Mouse (Mus musculus) T-helper 17 cell (primary cell): ENCODE results near the gene Ranbp9.

ENCODE experiments used
- in situ Hi-C, 2 experiments: fragments of 300-600 bp; cut with MboI, MseI; formaldehyde crosslinking; loops; 1 replicate in 1 of 2; 2 replicates in 1 of 2; pipeline ENCODE4 v1.15.1; 2025; ENCODE audit warnings: high pct_unique_total_duplicates in 2 of 2

The Ranbp9 gene

DNA sequence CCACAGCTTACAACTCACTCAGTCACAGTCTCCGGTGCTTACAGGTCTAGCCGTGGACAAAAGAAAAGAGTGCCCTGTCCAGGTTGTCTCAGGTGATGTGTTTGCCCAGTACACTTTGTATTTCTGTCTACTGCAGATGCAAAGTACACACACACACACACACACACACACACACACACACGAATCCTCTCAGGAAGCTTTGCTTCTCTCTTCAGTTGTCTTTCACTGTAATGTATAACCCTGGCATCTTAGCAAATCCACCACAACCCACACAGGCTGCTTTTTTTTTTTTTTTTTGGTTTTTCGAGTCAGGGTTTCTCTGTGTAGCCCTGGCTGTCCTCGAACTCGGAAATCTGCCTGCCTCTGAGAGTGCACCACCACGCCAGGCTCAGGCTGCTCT is 26.7 kb downstream of the Ranbp9 start:
- in situ Hi-C loops: no loop called here

DNA sequence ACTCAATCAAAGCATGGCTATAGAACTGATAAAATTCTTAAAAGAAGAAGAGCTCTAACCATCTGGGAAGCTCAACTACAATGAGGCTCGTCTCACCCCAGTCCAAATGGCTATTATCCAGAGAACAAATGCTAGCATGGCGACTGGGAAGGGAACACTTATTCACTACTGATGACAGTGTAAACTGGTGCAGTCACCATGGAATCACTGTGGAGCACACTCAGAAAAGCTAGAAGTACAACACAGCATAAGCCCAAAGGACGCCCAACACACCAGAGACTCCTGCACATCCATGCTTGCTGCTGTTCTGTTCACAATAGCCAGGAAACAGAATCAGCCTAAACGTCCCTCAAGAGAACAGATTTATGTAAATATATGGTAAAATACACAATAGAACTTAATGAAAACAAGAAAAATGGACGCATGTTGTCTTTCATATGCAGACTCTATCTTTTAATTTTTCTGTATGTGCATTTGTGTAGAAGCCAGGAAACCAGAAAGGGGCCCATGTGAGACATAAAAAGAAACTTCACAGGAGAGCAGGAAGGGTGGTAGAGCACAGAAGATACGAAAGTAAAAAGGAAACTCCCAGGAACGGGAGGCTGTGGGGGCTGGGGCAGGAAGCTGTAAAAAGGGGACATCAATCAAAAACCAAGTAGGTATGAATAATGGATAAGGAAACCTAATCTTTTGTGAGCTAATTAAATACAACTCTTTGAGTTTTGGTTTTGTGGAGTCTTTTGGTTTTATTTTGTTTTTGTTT is 28.1 kb downstream of the Ranbp9 start:
- in situ Hi-C loops: no loop called here

DNA sequence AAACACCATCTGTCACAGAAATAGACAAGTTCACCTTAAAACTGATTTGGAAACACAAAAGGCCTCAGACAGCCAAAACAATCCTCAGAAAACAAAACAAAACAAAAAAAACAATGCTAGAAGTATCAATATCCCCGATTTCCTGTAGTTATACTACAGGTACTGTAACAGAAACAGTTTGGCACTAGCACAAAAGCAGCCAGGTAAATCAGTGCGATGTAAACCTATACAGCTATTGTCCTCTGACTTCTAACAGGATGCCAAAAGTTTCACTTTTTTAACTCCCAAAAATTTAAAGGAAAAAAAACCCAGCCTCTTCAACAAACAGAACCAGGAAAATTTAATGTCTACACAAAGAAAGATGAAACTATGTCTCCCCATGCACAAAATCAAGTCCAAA is 28.9 kb downstream of the Ranbp9 start:
- in situ Hi-C loops: no loop called here

DNA sequence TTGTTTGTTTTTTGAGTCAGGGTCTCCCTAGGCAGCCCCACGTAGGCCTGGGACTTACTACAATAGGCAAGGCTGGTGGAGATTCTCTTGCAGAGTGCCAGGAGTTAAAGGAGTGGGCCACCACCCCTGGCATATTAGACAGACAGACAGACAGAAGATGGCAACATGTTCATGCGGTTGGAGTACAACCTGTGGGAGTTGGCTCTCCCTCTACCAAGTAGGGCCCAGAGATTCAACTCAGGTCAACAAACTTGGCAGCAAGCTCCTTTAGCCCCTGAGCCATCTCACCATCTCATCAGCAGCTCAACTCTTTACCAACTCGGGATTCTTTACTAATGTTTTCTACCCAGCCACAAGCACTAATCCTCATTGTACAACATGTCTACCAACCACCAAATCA is 30.4 kb downstream of the Ranbp9 start:
- in situ Hi-C loops: no loop called here

DNA sequence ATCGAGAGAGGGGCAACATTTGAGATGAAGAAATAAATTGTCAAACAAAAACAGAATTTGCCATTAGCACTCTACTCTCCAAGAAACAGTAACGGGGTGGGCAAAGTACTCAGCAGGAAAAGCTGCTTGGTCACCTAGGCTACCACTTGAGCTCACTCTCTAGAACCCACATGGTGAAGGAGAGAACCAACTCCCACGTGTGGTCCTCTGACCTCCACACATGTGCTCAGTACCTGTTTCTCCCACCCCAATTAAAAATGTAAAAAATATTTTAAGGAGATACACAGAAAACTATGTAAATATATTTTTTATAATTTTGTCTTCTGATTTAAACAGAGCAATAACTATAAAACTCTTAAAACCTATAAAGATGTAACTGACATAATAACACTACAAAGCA is 33.4 kb downstream of the Ranbp9 start:
- in situ Hi-C loops: loop anchor here in 1 of 2 experiments (5.0 kb wide), 2 partner anchors 35 to 1100 kb away; partner anchors contain the start of gene Ranbp9

DNA sequence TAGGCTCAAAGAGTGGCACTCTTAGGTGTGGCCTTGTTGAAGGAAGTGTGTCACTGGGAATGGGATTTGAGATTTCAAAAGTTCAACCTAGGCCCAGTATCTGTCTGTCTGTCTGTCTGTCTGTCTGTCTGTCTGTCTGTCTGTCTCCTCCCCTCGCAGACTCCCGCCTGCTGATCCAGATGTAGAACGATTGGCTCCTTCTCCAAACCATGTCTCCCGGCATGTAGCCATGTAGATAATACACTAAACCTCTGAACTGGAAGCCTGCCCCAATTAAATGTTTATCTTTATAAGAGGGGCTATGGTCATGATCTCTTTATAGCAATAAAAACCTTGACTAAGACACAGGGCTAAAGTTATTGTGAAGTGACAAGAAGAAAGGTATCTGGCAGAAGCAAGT is 35.3 kb downstream of the Ranbp9 start:
- in situ Hi-C loops: loop anchor here in 1 of 2 experiments (5.0 kb wide), 2 partner anchors 37 to 1102 kb away; partner anchors contain the start of gene Ranbp9

DNA sequence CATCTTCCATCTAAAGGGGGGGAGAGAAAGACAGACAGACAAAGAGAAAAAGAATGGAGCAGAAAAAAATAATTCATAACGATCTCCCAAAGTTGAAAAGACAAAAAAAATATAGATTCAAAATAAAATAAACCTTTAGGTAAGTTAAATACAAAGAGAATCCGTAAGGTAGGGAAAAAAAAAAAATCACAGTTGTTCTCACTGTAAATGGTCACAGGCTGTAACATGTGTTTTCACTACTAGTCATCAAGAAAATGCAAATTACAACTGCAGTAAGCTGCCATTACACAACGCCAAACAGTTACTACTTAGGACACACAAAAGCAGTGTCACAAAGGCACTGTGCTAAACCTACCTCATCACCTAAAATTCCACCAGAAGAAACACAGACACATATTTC is 36.4 kb downstream of the Ranbp9 start:
- in situ Hi-C loops: loop anchor here in 1 of 2 experiments (5.0 kb wide), 2 partner anchors 38 to 1103 kb away; partner anchors contain the start of gene Ranbp9

DNA sequence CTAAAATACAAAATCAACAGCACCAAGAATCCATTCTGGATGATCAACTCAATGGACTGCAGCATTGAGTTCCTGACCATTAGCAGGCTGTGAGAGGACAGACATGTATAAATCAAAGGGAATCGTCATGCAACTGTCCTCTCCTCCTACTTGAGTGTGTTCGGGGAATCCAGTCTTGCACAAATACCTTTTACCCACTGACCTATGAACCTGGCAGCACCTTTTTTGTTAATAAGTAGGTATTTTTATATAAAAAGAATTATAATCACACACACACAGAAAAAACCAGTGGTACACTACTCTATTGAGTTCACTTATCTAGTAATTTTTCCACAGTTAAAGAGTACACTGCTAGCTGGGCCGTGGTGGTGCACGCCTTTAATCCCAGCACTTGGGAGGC is 37.4 kb downstream of the Ranbp9 start:
- in situ Hi-C loops: no loop called here

DNA sequence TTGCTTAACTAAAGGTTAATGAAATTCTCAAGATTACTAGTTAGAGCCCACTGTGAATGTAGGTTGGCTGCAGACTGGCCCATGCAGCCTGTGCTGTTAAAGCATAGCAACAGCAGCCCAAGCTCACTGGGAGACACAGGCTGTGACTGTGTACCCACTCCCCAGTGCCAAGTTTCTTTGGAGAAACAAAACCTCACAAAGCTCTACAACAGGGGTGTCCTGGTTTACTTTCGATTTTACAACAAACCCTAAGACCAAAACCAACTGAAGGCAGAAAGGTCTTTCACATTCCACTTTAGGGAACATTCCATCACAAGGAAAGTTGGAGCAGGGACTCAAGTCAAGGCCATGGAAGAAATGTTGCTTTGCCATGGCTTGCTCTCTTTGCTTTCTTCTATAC is 38.5 kb downstream of the Ranbp9 start:
- in situ Hi-C loops: no loop called here

DNA sequence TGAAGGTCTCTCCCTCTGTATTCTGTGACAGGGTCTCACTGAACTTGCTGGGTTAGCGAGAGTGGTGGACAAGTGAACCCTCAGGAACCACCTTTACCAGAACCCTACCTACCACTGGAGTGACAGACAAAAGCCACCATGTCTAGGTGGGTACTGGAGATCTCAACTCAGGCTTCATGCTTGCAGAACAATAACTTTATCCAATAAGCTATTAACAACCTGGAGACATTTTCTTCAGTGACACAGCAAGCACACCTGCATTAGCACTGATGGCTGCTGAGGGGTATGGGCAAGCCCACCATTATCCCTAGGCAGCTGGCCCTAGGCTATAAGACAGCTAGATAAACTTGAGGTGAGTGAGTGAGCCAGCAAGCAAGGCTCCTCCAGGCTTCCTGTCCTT is 40.7 kb downstream of the Ranbp9 start:
- in situ Hi-C loops: no loop called here

DNA sequence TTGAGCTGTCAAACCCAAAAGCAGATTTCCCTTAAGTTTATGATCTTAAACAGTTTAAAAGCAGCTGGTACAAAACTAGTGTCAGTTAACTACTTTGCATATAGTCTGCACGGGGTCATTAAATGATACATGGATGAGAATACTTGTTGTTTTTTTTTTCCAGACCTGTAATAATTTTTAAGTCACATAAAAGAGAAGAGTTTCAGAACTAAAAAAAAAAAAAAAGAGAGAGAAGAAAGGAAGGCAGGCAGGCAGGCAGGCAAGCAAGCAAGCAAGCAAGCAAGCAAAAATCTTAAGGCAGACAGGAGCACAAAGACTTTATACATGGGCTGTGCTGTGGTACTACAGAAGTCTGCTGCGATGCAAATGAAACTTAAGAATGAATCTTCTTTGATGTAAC is 47.7 kb downstream of the Ranbp9 start:
- in situ Hi-C loops: no loop called here

DNA sequence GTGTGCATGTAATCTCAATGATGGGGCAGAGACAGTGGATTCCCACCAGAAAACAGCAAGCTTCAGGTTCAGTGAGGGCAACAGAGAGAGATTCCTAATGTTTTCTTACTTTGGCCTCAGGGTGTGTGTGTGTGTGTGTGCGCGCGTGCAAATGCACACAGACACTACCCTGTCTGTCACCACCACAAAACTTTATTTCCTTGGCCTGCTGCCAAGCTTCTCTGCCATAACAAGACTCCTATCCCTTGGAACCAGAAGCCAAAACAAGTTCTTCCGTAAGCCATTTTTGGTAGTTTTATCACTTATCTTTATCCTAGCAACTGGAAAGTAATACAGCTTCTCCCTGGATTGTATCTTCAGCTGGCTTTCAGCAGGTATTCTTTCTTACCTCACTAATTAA is 52.6 kb downstream of the Ranbp9 start:
- in situ Hi-C loops: no loop called here

DNA sequence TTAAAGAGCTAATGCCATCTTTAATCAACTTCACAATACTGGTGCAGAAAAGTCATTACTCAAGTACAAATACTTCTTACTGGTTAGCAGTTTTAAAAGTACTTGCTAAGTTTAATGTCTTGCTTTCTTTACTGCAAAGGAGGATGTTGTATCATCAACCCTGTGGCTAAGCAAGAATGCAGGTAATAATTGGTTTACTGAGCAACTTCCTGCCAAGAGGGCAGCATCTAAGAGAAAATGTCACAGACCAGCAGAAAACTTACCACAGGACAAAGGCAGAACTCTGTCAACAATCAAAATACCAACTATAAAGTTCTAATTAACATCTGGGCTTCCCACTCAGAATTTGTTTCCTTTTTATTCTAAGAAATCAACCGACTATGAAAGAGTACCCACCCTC is 65.8 kb downstream of the Ranbp9 start:
- in situ Hi-C loops: no loop called here

DNA sequence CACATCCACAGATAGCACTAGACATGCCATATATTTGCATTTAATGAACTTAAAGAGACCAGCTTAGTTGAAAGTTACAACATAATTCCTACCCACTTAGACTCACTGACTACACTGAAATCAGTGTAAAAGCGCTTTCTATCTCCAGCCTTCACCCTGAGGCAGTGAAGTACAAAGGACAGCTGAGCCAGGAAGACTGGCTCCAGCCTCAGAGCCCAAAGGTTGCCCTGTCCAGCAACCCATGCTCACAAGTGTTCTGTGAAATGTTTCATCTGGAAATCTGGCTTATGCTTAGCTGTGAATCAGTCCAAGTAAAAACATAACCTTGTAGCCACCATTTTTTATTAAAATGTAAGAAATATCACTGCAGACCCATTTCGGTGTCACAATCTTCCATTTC is 67.5 kb downstream of the Ranbp9 start:
- in situ Hi-C loops: no loop called here

DNA sequence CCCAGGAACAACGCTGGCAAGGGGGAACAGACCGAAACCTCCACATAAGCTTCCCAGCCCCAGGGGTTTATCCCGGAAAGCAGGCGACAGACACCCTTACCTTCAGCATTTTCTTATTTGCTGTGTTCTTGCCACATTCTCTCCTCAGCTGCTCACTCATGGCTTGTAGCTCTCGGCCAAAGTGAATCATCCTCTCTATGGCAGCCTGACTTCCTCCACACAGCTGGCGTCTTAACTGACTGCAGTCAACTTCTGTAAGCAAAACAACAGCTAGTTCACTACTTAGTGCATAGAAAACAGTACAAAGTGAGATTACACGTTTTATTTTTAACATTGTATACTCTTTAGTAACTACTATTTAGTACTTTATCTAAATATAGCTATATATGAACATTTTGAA is 68.8 kb downstream of the Ranbp9 start:
- in situ Hi-C loops: no loop called here

DNA sequence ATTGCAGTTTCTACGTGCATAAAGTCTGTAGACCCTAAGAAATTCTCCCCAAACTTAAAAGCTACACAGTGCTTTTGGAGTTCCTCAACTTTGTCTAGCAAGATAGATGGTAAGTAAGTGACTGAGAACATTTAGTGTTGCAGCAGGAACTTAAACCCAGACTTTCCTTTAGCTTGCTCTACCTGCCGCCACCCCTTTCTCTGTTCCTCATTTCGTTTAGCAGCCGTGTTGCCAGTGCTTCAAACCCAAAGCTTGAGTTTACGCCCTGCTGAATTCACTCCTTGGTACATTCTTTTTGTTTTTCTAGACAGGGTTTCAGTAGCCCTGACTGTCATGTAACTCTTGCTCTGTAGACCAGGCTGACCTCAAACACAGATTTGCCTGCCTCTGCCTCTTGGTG is 81.5 kb downstream of the Ranbp9 start:
- in situ Hi-C loops: loop anchor here in 1 of 2 experiments (5.0 kb wide), 1 partner anchor 217 kb away; no protein-coding TSS in a partner anchor

DNA sequence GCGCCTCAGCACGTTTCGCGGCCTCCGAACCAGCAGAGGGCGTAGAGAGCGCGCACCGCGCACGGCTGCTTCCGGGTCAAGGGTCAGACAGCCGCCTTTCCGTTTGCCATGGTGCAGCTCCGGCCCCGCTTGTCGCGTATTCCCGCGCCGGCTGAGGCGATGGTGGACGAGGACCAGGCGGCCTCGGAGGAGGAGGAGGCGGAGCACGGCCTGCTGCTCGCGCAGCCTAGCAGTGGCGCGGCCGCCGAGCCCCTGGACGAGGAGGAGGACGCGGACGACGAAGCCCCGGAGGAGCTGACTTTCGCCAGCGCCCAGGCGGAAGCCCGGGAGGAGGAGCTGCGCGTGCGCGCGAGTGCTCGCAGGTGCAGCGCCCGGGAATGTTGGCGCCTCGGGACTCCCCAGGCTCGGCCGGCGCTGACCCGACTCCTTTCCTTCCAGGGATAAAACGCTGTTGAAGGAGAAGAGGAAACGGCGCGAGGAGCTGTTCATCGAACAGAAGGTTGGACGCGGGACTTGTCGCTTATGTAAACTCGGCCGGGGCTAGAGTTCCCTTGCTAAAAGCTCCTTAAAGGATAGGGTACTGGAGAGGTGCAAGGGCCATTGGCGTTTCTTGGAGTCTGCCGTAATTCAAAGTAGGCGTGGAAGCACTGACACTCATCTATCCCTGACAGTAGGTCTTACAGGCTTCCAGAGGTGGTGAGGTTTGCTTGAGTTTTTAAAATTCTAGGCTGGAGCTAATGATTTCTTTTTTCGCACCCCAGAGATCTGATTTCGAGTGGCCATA is 82.6 kb downstream of the Ranbp9 start, which contains the start of gene Nol7:
TSS of gene Nol7 (plus strand) at position 94 of the 784 bp plus-strand sequence.
- in situ Hi-C loops: loop anchor here in 1 of 2 experiments (5.0 kb wide), 1 partner anchor 216 kb away; no protein-coding TSS in a partner anchor

DNA sequence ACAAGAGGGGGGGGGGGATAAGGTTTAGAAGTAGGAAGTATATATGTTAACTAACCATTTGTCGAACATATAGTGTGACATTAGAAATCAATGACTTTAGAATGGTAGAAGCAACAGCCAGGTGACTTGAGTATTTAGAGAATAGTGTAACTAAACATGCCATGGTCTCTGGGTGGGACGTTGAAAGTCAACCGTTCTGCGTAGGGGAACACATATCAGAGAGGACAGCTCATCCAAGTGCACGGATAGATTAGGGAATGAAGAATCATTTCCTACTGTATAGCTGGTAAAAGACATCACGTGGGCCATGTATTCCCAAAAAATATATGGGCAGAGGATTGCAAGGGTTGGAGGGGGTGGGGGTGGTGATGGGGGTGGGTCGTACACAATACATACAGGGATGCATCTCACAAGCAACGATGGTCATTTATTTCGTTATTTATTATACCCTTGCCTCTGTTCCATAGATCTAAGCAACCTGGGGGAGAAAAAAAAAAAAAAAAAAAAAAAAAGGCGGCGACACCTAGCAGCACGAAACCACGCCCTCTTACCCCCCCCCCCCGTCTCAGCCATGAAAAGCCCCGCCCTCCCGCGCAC is 83.3 kb downstream of the Ranbp9 start:
- in situ Hi-C loops: loop anchor here in 1 of 2 experiments (5.0 kb wide), 1 partner anchor 215 kb away; no protein-coding TSS in a partner anchor

DNA sequence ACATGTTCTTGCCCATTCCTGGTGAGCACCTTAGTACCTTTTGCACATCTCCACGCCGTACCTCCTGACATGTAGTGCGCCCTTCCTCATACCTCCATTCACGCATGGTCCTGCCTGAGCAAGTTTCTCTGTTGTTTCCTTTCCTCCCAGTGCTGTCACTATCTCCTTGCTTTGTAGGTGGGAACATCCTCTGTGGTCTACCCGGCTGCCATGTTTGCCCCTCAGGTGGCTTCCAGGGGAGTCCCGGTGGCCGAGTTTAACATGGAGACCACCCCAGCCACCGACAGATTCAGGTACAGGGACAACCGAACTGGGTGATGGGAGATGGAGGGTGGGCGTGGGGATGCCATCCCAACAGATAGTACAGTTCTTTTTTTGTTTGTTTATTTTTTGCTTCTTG is 95.8 kb downstream of the Ranbp9 start:
- in situ Hi-C loops: no loop called here

DNA sequence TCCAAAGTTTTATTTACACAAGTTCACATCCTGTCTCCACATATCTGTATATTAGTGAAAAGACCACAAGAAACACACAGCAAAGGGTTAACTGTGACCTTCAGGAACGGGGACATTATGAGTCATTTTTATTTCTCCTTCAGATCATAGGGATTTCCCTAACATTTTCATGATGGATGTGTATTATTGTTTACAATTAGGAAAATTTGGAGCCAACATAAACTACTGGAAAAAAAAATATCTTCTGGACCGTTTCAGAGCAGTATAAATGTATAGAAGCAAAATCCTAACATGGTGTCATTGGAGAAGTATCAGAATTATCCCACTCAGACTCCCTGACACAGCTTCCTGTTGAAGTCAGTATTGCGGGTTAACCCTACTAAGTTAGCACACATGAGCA is 101.1 kb downstream of the Ranbp9 start:
- in situ Hi-C loops: no loop called here

DNA sequence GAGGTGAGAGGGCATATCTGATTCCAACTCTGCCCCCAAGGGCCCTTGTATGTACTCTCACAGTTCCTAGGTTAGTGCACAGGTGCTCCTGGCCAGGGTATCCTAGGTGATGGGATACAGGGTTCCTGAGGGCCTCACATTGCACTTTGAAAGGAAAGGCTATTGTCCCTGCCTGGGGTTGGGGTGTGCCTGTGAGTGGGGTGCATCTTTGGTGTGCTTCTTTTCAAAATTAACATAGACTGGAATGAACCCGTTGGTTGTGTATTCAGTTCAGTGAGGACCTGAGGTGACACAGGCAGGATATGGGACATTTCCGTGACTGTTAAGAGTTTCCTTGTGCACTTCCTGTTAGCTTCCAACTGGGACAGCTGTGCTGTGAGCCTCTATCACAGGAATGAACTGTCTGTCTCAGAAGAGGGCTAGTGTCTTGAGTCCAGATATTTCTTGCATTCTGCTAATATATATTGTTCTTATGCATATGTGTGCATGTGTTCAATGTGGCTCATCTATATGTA is 106.1 kb downstream of the Ranbp9 start:
- in situ Hi-C loops: no loop called here

DNA sequence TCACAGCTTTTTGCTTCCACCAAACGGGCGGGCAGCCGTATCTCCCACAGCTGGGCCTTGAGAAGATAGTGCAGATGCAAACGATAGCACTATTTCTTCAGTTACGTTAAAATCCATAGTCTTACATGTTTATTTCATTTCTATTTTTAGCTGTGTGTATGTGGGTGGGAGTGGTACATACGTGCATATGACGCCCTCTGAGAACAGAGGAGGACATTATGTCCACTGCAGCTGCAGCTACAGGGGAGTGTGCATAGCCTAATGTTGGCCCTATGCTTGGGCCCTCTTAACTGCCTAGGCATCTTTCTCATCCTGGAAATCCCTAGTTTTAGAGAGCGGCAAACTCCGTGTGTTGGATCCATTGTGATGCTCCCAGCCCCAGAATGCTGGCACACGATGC is 106.9 kb downstream of the Ranbp9 start:
- in situ Hi-C loops: no loop called here
